Mouse (Mus musculus): ENCODE results near the gene Ube2i.
A peak's percentile ranks its signal among the peaks of the same experiment; 100 is the strongest.

Ube2i gene

DNA sequence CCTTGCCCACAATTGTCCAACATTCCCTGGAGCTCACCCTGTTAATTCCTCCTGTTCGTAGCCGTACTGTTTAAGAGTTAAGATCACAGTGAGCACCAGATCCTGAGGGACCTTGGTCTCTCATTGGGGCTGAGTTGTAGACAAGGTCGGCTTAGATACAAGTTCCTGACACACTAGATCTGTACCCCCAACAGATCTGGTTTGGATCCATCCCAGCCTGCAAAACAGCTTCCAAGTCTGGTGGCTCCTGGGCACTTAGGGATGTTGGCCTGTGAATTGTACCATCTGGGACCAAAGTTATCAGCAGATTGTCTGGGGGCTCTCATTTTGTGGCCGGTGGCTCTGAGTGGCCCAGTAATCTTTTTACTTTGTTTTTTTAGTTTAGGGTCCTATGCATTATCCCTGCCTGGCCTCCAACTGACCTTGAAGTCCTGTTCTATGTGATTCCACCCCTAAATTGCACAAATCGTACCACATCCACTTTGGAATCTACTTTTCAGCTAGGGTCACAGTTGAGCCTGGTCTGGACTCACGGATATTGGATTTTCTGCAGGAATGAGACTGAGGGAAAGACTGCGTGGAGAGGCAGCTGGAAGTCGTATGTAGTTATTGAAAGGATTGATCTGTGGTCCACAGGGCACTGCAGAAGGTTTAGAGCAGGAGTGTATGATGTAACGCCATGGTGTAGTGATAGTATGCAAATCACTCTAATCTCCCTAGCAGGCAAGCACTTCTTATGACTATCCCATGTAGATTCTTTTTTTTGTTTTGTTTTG is at the start of gene Ube2i:
TSS of gene Ube2i (minus strand) at position 52 of the 776 bp plus-strand sequence.
- DNase-seq (ENCODE audit: low read depth, low spot score): no peak

- DNase-seq (ENCODE audit: low read depth, low spot score): no peak
Observed at GRCm38 (mm10) chr17:25322930-25323329, 48.5 kb upstream of the Ube2i start.

GRCm38 (mm10) chr17:25320819-25321218 is 46.4 kb upstream of the Ube2i start:
- DNase-seq (ENCODE audit: low read depth, low spot score): no peak

DNA sequence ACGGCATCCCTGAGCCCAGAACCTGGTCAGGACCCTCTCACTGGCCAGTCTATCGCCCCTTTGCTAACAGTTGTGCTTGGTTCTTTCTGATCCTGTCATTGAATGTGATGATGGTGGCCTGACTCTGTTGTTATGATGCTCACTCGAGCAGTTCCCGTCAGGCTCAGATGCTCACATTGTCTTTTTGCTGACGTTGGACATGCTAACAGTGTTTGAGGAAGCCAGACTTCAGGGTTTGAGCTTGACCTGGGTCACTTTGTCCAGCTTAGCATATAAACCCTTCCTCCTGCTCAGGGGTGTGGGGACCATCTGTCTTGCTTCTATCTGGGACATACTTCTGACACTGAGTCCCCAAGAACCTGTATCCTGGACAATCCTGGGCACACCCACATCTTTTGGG is 43.9 kb upstream of the Ube2i start, which contains the start of gene Prss29:
TSS of gene Prss29 (plus strand) at position 301 of the 400 bp plus-strand sequence.
- no peak for DNase-seq (ENCODE audit: low read depth, low spot score)

- no peak for DNase-seq (ENCODE audit: low read depth, low spot score)
Observed at GRCm38 (mm10) chr17:25308346-25308745, 33.9 kb upstream of the Ube2i start, which contains the start of gene Prss28. Prss28 (plus strand) TSS chr17:25308646.

- DNase-seq (ENCODE audit: low read depth, low spot score): no peak
Observed at GRCm38 (mm10) chr17:25298094-25298493, 23.7 kb upstream of the Ube2i start, which contains the start of gene Prss34. Prss34 (plus strand) TSS chr17:25298394.

DNA sequence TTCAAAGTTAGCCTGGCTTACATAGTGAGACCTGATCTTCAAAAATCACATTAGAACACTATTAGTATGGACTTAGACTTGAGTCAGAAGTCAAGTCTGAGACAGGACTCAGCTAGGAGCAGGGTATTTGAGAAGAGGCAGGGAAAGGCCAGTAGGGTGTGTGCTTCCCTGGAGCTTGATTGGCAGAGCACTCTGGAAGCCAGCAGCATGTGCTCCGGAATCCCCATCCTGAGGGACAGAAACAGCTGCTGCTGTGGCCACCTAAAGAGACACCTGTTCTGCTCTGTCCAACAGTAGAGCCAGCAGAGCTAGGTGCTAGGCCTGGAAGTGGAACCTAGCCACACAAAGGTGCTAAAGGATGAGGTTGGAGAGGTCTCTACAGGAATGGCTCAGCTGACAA is 19.7 kb upstream of the Ube2i start:
- DNase-seq (ENCODE audit: low read depth, low spot score): no peak

DNA sequence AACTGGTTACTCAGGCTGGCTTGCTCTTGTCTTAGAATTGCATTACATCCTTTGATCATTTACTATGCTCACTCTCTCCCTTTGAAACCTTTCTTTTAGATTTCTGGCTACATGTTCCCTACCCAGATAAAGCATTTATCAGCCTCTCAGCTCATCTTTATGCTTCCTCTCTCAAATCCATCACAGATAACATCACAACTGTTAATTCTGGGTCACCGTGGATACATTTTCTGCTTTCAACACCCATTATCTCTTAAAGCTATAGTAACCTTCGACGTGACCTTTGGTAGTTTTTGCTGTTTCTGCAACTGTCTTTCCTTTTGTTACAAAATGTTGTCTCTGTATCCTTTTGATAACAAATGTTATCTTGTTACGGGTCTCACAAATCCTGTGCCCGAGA is 19.1 kb upstream of the Ube2i start:
- no peak for DNase-seq (ENCODE audit: low read depth, low spot score)

GRCm38 (mm10) chr17:25290411-25290810 is 16.0 kb upstream of the Ube2i start:
- DNase-seq (ENCODE audit: low read depth, low spot score): no peak

GRCm38 (mm10) chr17:25288842-25289241 is 14.4 kb upstream of the Ube2i start:
- peak; percentile 70 for DNase-seq (ENCODE audit: low read depth, low spot score)

DNA sequence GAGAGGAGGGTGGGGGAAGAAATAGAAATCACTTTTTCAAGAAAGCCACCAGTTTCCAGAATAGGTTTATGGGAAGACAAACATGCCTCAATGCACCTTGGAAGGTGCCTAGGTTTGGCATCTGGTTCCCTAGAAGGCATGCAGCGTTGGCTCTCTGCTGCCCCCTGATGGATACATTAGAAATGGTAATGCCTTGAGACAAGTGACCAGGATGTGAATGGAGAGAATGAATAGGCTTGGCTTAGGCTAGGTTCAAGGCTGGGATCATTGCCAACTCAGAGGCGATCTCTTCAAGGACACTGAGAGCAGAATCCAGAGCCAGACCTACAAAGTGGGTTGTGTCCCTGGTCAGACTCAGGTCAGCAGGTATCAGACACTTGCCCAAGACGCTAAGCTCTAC is 10.6 kb upstream of the Ube2i start:
- peak; percentile 91 for DNase-seq (ENCODE audit: low read depth, low spot score)

DNA sequence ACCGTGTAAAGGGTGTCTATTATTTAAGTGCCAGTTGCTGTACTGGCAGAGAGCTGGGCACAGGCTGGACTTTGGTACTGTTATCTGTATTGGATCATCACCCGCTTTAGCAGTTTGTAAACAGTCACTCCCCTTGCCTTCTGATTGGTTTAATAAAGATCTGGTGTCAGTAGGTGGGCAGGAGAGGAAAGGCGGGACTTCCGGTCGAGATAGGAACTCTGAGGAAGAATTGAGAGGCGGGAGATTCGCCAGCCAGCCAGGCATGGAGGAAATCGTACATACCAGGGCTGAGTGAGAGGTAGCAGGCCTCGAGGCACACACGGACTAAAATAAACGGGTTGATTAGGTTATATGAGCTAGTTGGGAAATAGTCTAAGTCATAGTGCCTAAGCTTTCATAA is 7.7 kb upstream of the Ube2i start:
- DNase-seq (ENCODE audit: low read depth, low spot score): peak; percentile 93

- DNase-seq (ENCODE audit: low read depth, low spot score): no peak
Observed at GRCm38 (mm10) chr17:25275833-25276232, 1.4 kb upstream of the Ube2i start.

DNA sequence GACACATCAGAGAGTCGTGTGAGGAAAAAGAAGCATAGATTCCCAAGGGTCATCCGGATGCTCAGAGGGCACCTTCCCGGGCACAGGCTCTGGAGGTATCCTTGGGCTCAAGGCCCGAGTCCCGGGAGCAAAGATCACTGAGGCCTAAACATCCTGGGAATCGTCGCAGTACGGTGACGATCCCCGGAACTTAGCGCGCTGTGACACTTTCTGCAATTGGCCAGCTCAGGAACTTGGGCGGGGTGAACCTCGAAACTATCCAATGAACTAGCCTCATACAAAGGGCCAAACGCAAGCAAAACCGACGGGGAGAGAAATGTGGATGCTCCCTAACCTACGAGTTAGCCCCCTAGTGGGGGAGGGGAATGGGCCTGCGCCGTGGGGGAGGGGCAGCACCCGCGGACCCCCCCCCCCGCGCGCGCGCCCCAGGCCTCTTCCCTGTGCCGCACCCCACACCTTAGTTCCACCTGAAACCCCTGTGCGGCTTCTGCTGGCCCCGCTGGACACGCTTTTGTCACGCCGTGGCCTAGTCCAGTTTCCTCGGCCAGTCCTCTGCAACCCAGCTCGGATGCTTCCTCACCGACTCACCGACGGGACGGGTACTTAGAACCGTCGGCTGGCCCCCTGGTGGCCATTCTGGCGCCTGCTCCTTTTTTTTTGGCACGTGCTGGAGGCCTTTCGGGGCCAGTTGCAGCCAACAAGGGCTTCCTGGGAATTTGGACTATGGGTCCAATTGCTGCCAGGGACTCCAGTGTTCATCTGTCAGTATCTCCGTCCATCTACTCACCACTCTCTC is 518 bp downstream of the Ube2i start:
- peak; percentile 98 for DNase-seq (ENCODE audit: low read depth, low spot score)

GRCm38 (mm10) chr17:25272951-25273705 is 1.3 kb downstream of the Ube2i start:
- DNase-seq (ENCODE audit: low read depth, low spot score): peak; percentile 94

DNA sequence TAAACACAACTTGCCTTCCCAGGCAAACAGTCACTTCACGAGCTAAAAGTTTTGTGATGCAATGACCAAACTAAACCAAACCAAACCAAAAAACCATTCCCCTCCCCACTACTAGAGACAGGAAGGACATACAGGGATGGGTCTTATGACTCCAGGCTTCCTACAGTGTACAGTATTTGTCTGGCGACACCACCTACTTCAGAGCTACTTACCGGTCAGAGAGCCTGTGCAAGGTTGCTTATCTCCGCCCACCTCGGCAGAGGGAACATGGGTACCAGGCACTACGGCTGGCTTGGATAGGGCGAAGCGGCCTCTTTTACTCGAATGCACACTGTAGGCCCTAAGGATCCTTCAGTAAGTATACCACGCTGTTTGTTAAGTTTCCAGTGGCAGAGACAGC is 2.1 kb downstream of the Ube2i start:
- peak; percentile 70 for DNase-seq (ENCODE audit: low read depth, low spot score)

DNA sequence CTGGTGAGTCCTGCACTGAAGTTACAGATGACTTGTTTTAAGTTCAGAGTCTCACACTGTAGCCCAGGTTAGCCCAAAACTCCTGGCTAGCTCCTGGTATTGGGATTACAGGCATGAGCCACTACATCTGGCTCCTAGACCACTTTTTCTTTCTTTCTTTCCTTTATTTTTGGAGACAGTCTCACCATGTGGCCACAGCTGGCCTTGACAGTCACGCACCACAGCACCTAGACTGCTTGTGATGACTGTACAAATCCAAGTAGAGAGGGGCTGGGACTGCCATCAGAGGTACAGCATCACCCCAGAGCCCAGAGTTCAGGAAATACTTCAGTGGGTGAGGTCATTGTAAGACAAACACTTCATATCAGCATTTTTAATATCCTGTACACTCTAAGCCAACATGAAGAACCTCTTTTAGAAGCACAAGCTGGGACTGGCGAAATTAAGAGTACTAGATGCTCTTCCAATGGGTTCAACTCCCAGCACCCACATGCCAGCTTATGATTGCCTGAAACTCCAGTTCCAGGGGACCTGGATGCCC is 3.6 kb downstream of the Ube2i start:
- no peak for DNase-seq (ENCODE audit: low read depth, low spot score)

DNA sequence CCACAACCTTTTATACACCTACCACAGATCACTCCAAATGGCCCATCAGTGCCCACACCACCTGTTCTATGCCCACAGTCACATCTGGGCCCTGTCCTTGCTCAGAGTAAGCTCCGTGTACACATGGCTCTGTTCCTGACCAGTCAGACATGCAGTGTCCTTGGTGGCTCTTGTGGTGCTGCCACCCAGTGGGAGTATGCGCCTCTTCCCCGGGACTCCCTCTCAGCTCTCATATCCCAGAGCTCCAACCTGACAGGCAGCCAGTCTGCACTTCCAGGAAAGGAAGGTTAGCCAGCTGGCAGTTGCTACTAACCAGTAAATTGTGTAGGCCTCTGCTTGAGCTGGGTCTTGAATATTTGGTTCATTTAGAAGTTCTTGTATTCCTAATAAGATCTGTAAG is 10.0 kb downstream of the Ube2i start:
- DNase-seq (ENCODE audit: low read depth, low spot score): peak; percentile 54

DNA sequence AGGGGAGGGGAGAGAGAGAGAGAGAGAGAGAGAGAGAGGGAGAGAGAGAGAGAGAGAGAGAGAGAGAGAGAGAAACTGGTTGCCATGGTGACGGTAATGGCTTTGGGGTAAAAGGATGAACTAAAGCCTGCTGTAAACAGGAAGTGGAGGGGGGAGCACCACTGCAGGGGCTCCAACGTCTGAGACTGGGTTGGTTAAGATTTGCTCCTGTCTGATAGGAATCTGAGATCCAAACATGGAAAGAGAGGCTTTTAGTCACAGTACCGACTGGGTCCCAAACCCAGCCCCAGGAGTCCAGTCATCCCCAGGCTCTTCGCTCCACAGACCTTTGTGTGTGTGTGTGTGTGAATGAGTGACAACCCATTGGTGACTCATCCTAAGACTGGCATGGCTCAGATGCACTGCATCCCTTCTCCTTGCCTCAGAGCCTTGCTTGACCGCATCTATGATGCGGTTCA is 16.6 kb downstream of the Ube2i start:
- DNase-seq (ENCODE audit: low read depth, low spot score): no peak

DNA sequence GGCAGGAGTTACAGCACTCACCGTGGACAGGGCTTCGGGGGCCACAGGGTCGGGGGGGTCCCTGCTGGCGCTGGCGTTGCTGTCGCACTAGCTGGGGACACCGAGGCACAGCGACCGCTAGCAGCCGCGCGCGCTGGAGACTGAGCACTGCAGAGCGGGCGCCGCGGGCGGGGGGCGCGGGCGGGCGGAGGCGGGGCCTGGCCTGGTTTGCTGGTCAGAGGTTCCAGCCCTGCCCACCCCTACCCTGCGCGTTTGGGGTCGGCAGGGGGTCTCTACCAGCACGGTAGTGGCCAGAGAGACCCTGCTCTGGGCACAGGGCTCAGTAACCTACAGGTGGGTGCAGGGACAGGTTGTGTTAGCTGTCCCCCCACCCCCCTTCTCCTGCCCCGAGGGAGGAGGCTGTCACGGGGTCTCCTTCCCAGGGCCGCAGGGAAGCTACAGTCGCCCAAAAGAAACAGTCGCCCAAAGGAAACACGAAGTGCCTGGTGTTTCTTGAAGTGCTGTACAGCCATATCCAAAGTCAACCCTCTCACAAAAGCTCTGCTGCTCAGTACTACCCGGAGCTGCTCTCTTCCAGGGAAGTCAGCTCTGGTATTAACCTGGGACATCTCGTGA is 18.2 kb downstream of the Ube2i start, which contains the start of gene Baiap3:
TSS of gene Baiap3 (minus strand) at position 225 of the 615 bp plus-strand sequence.
- peak; percentile 46 for DNase-seq (ENCODE audit: low read depth, low spot score)

DNA sequence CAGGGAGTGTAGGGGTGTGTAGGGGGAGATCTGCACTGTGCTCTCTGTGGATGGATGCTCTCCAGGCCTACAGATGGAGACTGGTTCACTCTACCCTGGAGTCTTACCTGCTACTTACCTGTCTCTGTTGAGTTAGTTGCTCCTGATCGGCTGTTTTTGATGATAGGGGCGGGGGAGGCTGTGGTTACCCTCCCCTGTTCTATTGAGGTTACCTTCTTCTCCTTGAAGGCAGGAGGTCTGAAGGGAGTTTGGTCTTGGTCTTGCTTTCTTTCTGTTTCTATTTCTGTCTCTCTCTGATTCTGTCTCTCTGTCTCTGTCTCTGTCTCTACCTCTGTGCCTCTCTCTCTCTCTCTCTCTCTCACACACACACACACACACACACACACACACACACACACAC is 19.3 kb downstream of the Ube2i start:
- DNase-seq (ENCODE audit: low read depth, low spot score): no peak
